Mouse (Mus musculus) cortical plate, adult 2 months (tissue): Measurements from ENCODE around the gene Pcbp1. TPM values are rescaled to one million over a fixed set of nuclear protein-coding genes. Genes with fewer than 3 reads are reported as not detected.
"Not testable (repeated sequence)": the region's sequence is repeated elsewhere in the genome, so short reads cannot be mapped to it uniquely, and the experiment has no call there.

Source experiments
- H3K27ac ChIP-seq: fragments of 200-500 bp; 2 replicates; pipeline ENCODE4 v1.5.1; 2012; ENCODE audit warnings: low read length, control low read depth, inconsistent platforms; ENCODE audit not compliant: insufficient read depth
- H3K4me1 ChIP-seq: fragments of 200-500 bp; 2 replicates; pipeline ENCODE4 v1.6.1; 2011; ENCODE audit warnings: low read length; ENCODE audit not compliant: control insufficient read depth, insufficient read depth
- H3K4me3 ChIP-seq: fragments of 200-500 bp; 2 replicates; pipeline ENCODE4 v1.5.1; 2011; ENCODE audit warnings: mild to moderate bottlenecking, low read length, control low read depth; ENCODE audit not compliant: insufficient read depth
- CTCF ChIP-seq: fragments of 200-500 bp; IDR thresholded peaks from 2 replicates; pipeline ENCODE4 v1.5.1; 2011; ENCODE audit warnings: mild to moderate bottlenecking, control low read depth, low read length; ENCODE audit not compliant: insufficient read depth; ENCODE audit errors: extremely low read depth
- POLR2A ChIP-seq: fragments of 200-500 bp; IDR thresholded peaks from 2 replicates; pipeline ENCODE4 v1.6.1; 2011; ENCODE audit warnings: mild to moderate bottlenecking, low read length, control low read depth; ENCODE audit not compliant: insufficient read depth; ENCODE audit errors: extremely low read depth
- polyA plus RNA-seq: library from polyadenylated mRNA; depleted of rRNA; stranded (reverse); fragments of >200 nt; gene quantifications from 2 replicates; pipeline ENCODE4 v1.2.3, GENCODE M21; 2012; rRNA removed

Gene Pcbp1
- 158 and 165 TPM in 2 replicates for polyA plus RNA-seq

GRCm38 (mm10) chr6:86526032-86526960 is at the start of gene Pcbp1:
Pcbp1 (minus strand) TSS chr6:86526321.
- H3K4me3 ChIP-seq = peak within 1 kb of the TSS; percentile 95
- H3K27ac ChIP-seq = peak within 1 kb of the TSS; percentile 100
- H3K4me1 ChIP-seq = peaks cover 4% of the 10 kb centered on the region
- TF ChIP-seq POLR2A (no peak; the same call in none of the 2 replicates), CTCF (no peak)

GRCm38 (mm10) chr6:86574495-86574894 is 48.4 kb upstream of the Pcbp1 start:
- Histone ChIP-seq H3K4me1 (no peaks in the 10 kb centered on the region), H3K4me3 (no peak overlapping the region), H3K27ac (no peak overlapping the region)
- TF ChIP-seq CTCF (no peak), POLR2A (no peak)

GRCm38 (mm10) chr6:86570830-86571229 is 44.7 kb upstream of the Pcbp1 start:
- H3K4me1 ChIP-seq = peaks cover 5% of the 10 kb centered on the region
- TF ChIP-seq CTCF (no peak), POLR2A (no peak)
- H3K27ac ChIP-seq = no peak overlapping the region
- no peak overlapping the region for H3K4me3 ChIP-seq

- no peak overlapping the region for H3K4me3 ChIP-seq
- peaks cover 5% of the 10 kb centered on the region for H3K4me1 ChIP-seq
- no peak for TF ChIP-seq POLR2A
- no peak for TF ChIP-seq CTCF
- no peak overlapping the region for H3K27ac ChIP-seq
Measured at GRCm38 (mm10) chr6:86569461-86569820, 43.3 kb upstream of the Pcbp1 start.

- Histone ChIP-seq H3K27ac (no peak overlapping the region), H3K4me3 (no peak overlapping the region), H3K4me1 (peaks cover 5% of the 10 kb centered on the region)
- TF ChIP-seq POLR2A (no peak), CTCF (no peak)
Measured at GRCm38 (mm10) chr6:86568816-86569460, 42.8 kb upstream of the Pcbp1 start.

- H3K27ac ChIP-seq = no peak overlapping the region
- TF ChIP-seq CTCF (no peak), POLR2A (no peak)
- H3K4me3 ChIP-seq = no peak overlapping the region
- peaks cover 5% of the 10 kb centered on the region for H3K4me1 ChIP-seq
Measured at GRCm38 (mm10) chr6:86565782-86566181, 39.7 kb upstream of the Pcbp1 start.

- not testable (repeated sequence) for H3K4me3 ChIP-seq, H3K27ac ChIP-seq, H3K4me1 ChIP-seq
Measured at GRCm38 (mm10) chr6:86557182-86557581, 31.1 kb upstream of the Pcbp1 start.

GRCm38 (mm10) chr6:86556345-86557058 is 30.4 kb upstream of the Pcbp1 start:
- Histone ChIP-seq H3K4me3 (no peak overlapping the region), H3K27ac (no peak overlapping the region), H3K4me1 (no peaks in the 10 kb centered on the region)
- no peak for TF ChIP-seq CTCF
- TF ChIP-seq POLR2A = no peak

- TF ChIP-seq CTCF (no peak), POLR2A (no peak)
- Histone ChIP-seq H3K4me1 (no peaks in the 10 kb centered on the region), H3K27ac (no peak overlapping the region), H3K4me3 (no peak overlapping the region)
Measured at GRCm38 (mm10) chr6:86550587-86550986, 24.5 kb upstream of the Pcbp1 start.
